Mouse (Mus musculus): Measurements from ENCODE around the gene Gtf2h1. TPM values are rescaled to one million over a fixed set of nuclear protein-coding genes. Genes with fewer than 3 reads are reported as not detected.

Gene Gtf2h1
- polyA plus RNA-seq, 1 experiment from 2014 or later = 58.0 TPM

- DNase-seq (ENCODE audit: low spot score, missing footprints) = no peak
- no peak overlapping the region for H3K9ac ChIP-seq (ENCODE audit: low read length)
- no peak overlapping the region for H3K4me2 ChIP-seq
- H3K36me3 ChIP-seq (ENCODE audit: control insufficient read depth, insufficient read depth, low read length) = no peaks in the 10 kb centered on the region
- H3K4me1 ChIP-seq (ENCODE audit: control insufficient read depth, insufficient read depth, low read length) = peaks cover 10% of the 10 kb centered on the region
- H3K27ac ChIP-seq (ENCODE audit: low read depth, low read length) = peak overlapping the region; percentile 22; the same call in 1 of the 2 replicates
- H3K4me3 ChIP-seq (ENCODE audit: low read depth, low read length) = no peak overlapping the region
- H3K9me3 ChIP-seq (ENCODE audit: control insufficient read depth, low read length) = no peaks in the 10 kb centered on the region
- H3K27me3 ChIP-seq (ENCODE audit: control insufficient read depth, insufficient read depth, low read length) = no peaks in the 10 kb centered on the region
- peak; percentile 33; the same call in 1 of the 2 replicates for ATAC-seq (ENCODE audit: low FRiP score)
- 24% methylated on average over 12 of the region's 14 CpGs for WGBS
These were observed 39.2 kb downstream of the Gtf2h1 start for GRCm38 (mm10) chr7:46834994-46835610.

DNA sequence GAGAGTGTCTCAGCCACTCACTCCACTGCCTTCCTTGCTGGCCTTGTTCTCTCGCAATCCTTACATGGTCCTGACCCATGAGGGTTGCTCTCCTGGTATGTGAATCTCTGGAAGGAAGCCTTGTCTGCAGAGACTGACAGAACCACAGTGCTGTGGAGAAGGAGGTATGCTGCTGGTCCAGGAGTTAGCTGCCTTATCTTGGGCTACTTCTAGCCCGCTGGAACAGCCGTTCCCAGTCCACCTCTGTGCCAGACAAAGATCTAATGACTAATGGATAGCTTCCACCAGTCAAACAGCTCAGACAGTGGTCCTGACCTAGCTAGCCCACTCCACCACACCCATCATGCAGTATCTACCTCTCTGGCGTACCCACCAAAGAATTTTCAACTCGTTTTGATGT, 40.5 kb downstream of the Gtf2h1 start:
- Histone ChIP-seq H3K27ac (ENCODE audit: low read depth, low read length) (no peak overlapping the region), H3K4me3 (ENCODE audit: low read depth, low read length) (no peak overlapping the region), H3K4me1 (ENCODE audit: control insufficient read depth, insufficient read depth, low read length) (peaks cover 10% of the 10 kb centered on the region), H3K36me3 (ENCODE audit: control insufficient read depth, insufficient read depth, low read length) (no peaks in the 10 kb centered on the region), H3K4me2 (no peak overlapping the region), H3K9ac (ENCODE audit: low read length) (no peak overlapping the region), H3K9me3 (ENCODE audit: control insufficient read depth, low read length) (no peaks in the 10 kb centered on the region), H3K27me3 (ENCODE audit: control insufficient read depth, insufficient read depth, low read length) (no peaks in the 10 kb centered on the region)
- 82% methylated on average over 5 of the region's 5 CpGs for WGBS
- DNase-seq (ENCODE audit: low spot score, missing footprints) (no peak), ATAC-seq (ENCODE audit: low FRiP score) (no peak)

DNA sequence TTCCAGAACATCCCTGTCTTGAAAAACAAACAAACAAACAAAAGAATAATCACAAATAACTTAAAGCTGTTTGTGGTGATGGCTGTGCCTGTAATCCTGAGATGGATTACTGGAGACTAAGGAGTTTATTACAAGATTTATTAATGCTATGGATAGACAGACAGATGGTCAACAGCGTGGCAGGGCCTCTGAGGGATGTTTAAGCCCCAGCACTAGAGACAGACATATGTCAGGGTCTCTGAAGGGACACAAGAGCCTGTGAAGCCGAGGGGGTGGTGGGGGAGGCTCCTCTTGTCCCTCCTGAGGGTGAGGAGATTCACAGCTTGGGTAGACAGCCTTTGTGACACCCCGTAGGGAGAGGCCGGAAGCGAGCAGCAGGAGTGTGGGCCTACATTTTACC, 41.2 kb downstream of the Gtf2h1 start:
- Histone ChIP-seq H3K36me3 (ENCODE audit: control insufficient read depth, insufficient read depth, low read length) (no peaks in the 10 kb centered on the region), H3K9me3 (ENCODE audit: control insufficient read depth, low read length) (no peaks in the 10 kb centered on the region), H3K4me2 (no peak overlapping the region), H3K4me1 (ENCODE audit: control insufficient read depth, insufficient read depth, low read length) (peaks cover 10% of the 10 kb centered on the region), H3K9ac (ENCODE audit: low read length) (no peak overlapping the region), H3K4me3 (ENCODE audit: low read depth, low read length) (no peak overlapping the region), H3K27ac (ENCODE audit: low read depth, low read length) (no peak overlapping the region), H3K27me3 (ENCODE audit: control insufficient read depth, insufficient read depth, low read length) (no peaks in the 10 kb centered on the region)
- no peak for DNase-seq (ENCODE audit: low spot score, missing footprints)
- ATAC-seq (ENCODE audit: low FRiP score) = no peak
- 44% methylated on average over 5 of the region's 5 CpGs for WGBS

- WGBS = 2% methylated on average over 9 of the region's 9 CpGs
- Histone ChIP-seq H3K9ac (ENCODE audit: low read length) (peak overlapping the region; percentile 37; the same call in 1 of the 2 replicates), H3K4me1 (ENCODE audit: control insufficient read depth, insufficient read depth, low read length) (peaks cover 10% of the 10 kb centered on the region), H3K27ac (ENCODE audit: low read depth, low read length) (no peak overlapping the region), H3K4me3 (ENCODE audit: low read depth, low read length) (no peak overlapping the region), H3K4me2 (no peak overlapping the region; the same call in 1 of the 2 replicates), H3K36me3 (ENCODE audit: control insufficient read depth, insufficient read depth, low read length) (no peaks in the 10 kb centered on the region), H3K27me3 (ENCODE audit: control insufficient read depth, insufficient read depth, low read length) (no peaks in the 10 kb centered on the region), H3K9me3 (ENCODE audit: control insufficient read depth, low read length) (no peaks in the 10 kb centered on the region)
- peak; percentile 43; the same call in 1 of the 2 replicates for ATAC-seq (ENCODE audit: low FRiP score)
- peak; percentile 88 for DNase-seq (ENCODE audit: low spot score, missing footprints)
These were observed 42.3 kb downstream of the Gtf2h1 start for GRCm38 (mm10) chr7:46838104-46838671.

GRCm38 (mm10) chr7:46838891-46839302, 43.0 kb downstream of the Gtf2h1 start:
- 0 out of 2 replicates have a peak overlapping the region, but pooled peaks have one; percentile 7 for H3K4me2 ChIP-seq
- peaks cover 10% of the 10 kb centered on the region for H3K4me1 ChIP-seq (ENCODE audit: control insufficient read depth, insufficient read depth, low read length)
- no peak overlapping the region for H3K27ac ChIP-seq (ENCODE audit: low read depth, low read length)
- H3K9ac ChIP-seq (ENCODE audit: low read length) = no peak overlapping the region
- ATAC-seq (ENCODE audit: low FRiP score) = peak; percentile 20; the same call in 1 of the 2 replicates
- H3K9me3 ChIP-seq (ENCODE audit: control insufficient read depth, low read length) = no peaks in the 10 kb centered on the region
- H3K4me3 ChIP-seq (ENCODE audit: low read depth, low read length) = no peak overlapping the region
- WGBS = 6% methylated on average over 8 of the region's 8 CpGs
- H3K27me3 ChIP-seq (ENCODE audit: control insufficient read depth, insufficient read depth, low read length) = no peaks in the 10 kb centered on the region
- DNase-seq (ENCODE audit: low spot score, missing footprints) = peak; percentile 90
- no peaks in the 10 kb centered on the region for H3K36me3 ChIP-seq (ENCODE audit: control insufficient read depth, insufficient read depth, low read length)

DNA sequence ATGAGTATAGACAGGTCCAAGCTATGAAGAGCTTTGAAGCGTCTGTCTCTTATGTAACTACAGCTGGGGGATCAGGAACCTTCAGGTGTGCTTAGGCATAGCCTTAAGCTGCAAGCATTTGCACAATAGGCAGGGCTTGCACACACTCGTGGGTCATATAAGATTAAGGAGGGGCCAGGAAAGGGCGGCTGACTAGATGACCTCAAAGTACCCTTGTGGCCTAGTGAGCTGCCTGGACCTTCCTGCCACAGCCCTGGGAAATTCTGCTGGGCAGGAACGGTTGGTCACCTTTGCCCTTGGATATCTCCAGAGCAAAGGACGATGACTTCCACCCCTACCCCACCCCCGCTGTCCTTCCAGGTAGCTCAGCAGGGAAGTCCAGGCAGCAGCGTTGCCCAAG, 43.5 kb downstream of the Gtf2h1 start:
- H3K4me2 ChIP-seq = no peak overlapping the region
- no peak for ATAC-seq (ENCODE audit: low FRiP score)
- no peaks in the 10 kb centered on the region for H3K27me3 ChIP-seq (ENCODE audit: control insufficient read depth, insufficient read depth, low read length)
- H3K27ac ChIP-seq (ENCODE audit: low read depth, low read length) = no peak overlapping the region
- no peak for DNase-seq (ENCODE audit: low spot score, missing footprints)
- 36% methylated on average over 7 of the region's 7 CpGs for WGBS
- no peaks in the 10 kb centered on the region for H3K9me3 ChIP-seq (ENCODE audit: control insufficient read depth, low read length)
- H3K4me3 ChIP-seq (ENCODE audit: low read depth, low read length) = no peak overlapping the region
- no peak overlapping the region for H3K9ac ChIP-seq (ENCODE audit: low read length)
- H3K4me1 ChIP-seq (ENCODE audit: control insufficient read depth, insufficient read depth, low read length) = peaks cover 10% of the 10 kb centered on the region
- H3K36me3 ChIP-seq (ENCODE audit: control insufficient read depth, insufficient read depth, low read length) = no peaks in the 10 kb centered on the region

- no peak for DNase-seq (ENCODE audit: low spot score, missing footprints)
- WGBS = 74% methylated on average over 5 of the region's 5 CpGs
- no peak overlapping the region for H3K4me3 ChIP-seq (ENCODE audit: low read depth, low read length)
These were observed 44.0 kb downstream of the Gtf2h1 start for GRCm38 (mm10) chr7:46839861-46840260.

DNA sequence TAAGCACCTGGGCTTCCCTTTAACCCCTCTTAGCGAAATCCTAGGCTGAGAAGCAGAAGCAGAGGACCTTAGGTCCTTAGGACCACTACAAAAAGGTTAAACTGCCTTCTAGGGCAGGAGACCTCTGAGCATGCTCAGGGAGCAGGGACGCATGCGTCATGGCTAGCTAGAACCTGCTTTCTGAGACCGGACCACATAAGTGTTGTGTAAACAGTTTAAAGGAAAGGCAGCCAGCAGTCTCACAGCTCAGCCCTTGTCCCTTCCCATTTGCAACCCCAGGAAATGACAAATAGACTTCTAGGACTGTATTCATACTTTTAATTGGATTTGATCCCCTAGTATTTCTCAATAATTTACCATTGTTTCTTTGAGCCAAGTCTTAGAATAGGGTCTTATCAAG, 44.4 kb downstream of the Gtf2h1 start:
- WGBS = 44% methylated on average over 4 of the region's 4 CpGs
- DNase-seq (ENCODE audit: low spot score, missing footprints) = no peak
- H3K9ac ChIP-seq (ENCODE audit: low read length) = no peak overlapping the region
- no peak for ATAC-seq (ENCODE audit: low FRiP score)
- no peaks in the 10 kb centered on the region for H3K27me3 ChIP-seq (ENCODE audit: control insufficient read depth, insufficient read depth, low read length)
- H3K4me2 ChIP-seq = no peak overlapping the region
- H3K9me3 ChIP-seq (ENCODE audit: control insufficient read depth, low read length) = no peaks in the 10 kb centered on the region
- H3K4me3 ChIP-seq (ENCODE audit: low read depth, low read length) = no peak overlapping the region
- H3K36me3 ChIP-seq (ENCODE audit: control insufficient read depth, insufficient read depth, low read length) = no peaks in the 10 kb centered on the region
- peaks cover 16% of the 10 kb centered on the region for H3K4me1 ChIP-seq (ENCODE audit: control insufficient read depth, insufficient read depth, low read length)
- no peak overlapping the region for H3K27ac ChIP-seq (ENCODE audit: low read depth, low read length)

More at GRCm38 (mm10) chr7:46839861-46840260, 44.0 kb downstream of the Gtf2h1 start:
- no peaks in the 10 kb centered on the region for H3K27me3 ChIP-seq (ENCODE audit: control insufficient read depth, insufficient read depth, low read length)
- H3K9me3 ChIP-seq (ENCODE audit: control insufficient read depth, low read length) = no peaks in the 10 kb centered on the region
- no peaks in the 10 kb centered on the region for H3K36me3 ChIP-seq (ENCODE audit: control insufficient read depth, insufficient read depth, low read length)
- ATAC-seq (ENCODE audit: low FRiP score) = no peak
- no peak overlapping the region for H3K9ac ChIP-seq (ENCODE audit: low read length)
- H3K4me2 ChIP-seq = no peak overlapping the region
- H3K27ac ChIP-seq (ENCODE audit: low read depth, low read length) = no peak overlapping the region
- H3K4me1 ChIP-seq (ENCODE audit: control insufficient read depth, insufficient read depth, low read length) = peaks cover 12% of the 10 kb centered on the region

DNA sequence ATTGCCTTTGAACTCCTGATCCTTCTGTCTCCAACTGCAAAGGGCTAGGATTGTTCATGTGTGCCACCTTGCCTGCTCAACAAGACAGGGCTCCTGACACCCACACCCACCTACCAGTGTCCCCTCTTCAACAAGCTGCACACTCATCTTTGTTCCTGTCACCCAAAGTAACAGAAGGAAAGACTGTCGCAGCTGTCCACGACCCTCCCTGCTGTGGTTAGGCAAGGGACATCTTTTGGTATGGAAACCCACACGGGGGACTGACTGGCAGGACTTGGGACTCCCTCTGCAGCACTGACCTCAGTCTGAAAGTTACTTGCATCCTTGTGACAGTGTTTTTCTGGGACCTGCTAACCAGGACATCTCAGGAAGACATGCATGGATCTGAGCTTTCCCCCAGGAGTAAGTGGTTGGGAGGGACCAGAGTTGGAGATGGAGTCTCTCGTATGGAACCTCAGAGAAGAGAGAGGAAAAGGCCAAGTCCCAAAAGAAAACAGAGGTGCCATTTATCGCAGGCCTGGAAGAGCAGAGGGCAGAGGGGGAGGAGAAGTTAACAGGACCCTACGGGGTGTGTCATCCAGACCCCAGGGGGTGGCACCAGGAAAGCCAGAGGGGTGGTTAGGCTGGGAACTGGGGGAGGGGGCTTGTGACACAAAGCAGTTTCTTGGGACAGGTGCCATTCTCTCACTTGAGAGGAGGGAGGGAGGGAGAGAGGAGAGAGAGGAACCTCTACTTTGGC, 45.1 kb downstream of the Gtf2h1 start, which contains the start of gene Ldha:
Ldha (plus strand) TSS at position 689 of the 739 bp plus-strand sequence.
- Histone ChIP-seq H3K4me3 (ENCODE audit: low read depth, low read length) (no peak within 1 kb of the TSS), H3K9ac (ENCODE audit: low read length) (no peak within 1 kb of the TSS), H3K36me3 (ENCODE audit: control insufficient read depth, insufficient read depth, low read length) (no peaks in the 10 kb centered on the region), H3K4me2 (no peak within 1 kb of the TSS), H3K4me1 (ENCODE audit: control insufficient read depth, insufficient read depth, low read length) (peaks cover 16% of the 10 kb centered on the region), H3K9me3 (ENCODE audit: control insufficient read depth, low read length) (no peaks in the 10 kb centered on the region), H3K27me3 (ENCODE audit: control insufficient read depth, insufficient read depth, low read length) (no peaks in the 10 kb centered on the region), H3K27ac (ENCODE audit: low read depth, low read length) (no peak within 1 kb of the TSS)
- 27% methylated on average over 6 of the region's 6 CpGs for WGBS
- ATAC-seq (ENCODE audit: low FRiP score) (no peak), DNase-seq (ENCODE audit: low spot score, missing footprints) (no peak)

All from midbrain, embryonic 11.5 days (tissue).